Mouse (Mus musculus) fibroblast of lung, adult 2 months (primary cell): ENCODE measurements at regions not wholly inside any gene's neighbourhood (a gene's known extent, or its start where the extent isn't known, plus 50 kb on each side); places are given as distances from the start of the nearest gene placed in this dataset.

Experiments used
- DNase-seq: peaks from one replicate; pipeline ENCODE4 v3.0.0-alpha.2; 2011; ENCODE audit warnings: low read depth

DNA sequence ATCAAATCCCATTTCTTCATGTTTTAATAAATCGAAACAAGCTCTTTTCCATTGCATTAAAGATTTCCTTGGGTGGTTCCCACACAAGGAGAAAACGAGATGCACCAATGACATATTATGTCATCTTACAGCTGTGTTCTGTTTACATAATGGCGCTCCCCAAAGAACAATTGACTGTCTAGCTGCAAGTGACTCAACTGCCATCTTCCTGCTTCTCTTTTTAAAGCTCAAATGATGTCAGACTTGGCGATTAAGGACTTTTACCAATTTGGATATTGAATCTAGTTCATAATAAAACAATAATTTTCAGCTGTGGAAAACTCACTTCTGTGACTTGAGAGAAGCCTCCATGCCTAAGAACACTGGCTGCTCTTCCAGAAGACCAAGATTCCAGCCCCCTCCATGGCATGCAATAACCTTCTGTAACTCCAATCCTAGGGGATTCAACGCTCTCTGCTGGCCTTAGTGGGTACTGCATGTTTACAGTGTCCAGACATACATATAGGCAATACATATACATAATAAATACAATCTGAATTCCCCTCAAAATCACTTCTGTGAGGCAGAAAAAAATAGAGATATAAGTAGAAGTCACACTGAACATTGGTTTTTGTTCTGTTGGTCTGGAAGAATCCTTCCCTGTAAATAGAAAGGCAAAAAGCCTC is 318.7 kb downstream of the Rnd3 start:
- DNase-seq: no peak

- DNase-seq: no peak
Measured at GRCm38 (mm10) chr2:50827097-50827496, 321.8 kb downstream of the Rnd3 start.

DNA sequence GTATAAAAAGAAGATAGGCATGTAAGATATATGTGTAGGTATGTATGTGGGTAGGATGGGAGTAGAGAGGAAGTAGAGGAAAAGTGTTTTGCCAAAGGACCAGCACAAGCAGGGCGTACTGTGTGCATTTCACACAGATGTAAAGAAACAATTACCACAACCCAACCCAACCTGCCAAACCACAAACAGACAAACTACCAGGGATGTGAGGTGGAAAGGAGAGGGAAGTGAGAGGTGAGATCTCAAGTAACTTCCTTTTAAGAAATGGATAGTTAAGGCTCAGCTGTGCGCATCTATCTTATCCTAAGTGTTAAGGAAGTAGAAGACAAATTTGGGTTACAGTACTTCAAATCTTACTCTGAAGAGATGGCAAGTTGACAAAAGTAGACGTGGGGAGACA is 322.4 kb downstream of the Rnd3 start:
- no peak for DNase-seq

GRCm38 (mm10) chr2:50825626-50826025 is 323.3 kb downstream of the Rnd3 start:
- no peak for DNase-seq

GRCm38 (mm10) chr2:50824782-50825181 is 324.1 kb downstream of the Rnd3 start:
- no peak for DNase-seq

- no peak for DNase-seq
Measured at GRCm38 (mm10) chr2:50822738-50823137, 326.2 kb downstream of the Rnd3 start.

DNA sequence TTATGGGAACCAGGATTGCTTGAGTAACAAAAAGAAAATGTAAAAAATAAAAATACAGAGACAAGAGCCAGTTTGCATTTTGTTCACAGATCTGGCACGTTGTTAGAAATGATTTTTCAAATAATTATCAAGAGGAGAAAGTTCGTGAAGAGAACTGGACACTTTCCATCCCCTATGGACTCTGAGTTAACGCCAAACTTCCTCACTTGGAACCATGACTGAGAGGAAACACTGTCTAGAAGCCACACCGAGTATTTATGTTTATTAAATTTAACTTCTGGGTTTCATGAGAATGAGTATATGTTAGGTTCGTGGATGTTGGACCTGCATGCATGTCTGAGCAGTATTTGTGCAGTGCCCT is 329.6 kb downstream of the Rnd3 start:
- no peak for DNase-seq

GRCm38 (mm10) chr2:50818557-50819304 is 330.2 kb downstream of the Rnd3 start:
- no peak for DNase-seq

- DNase-seq: no peak
Measured at GRCm38 (mm10) chr2:50816364-50816763, 332.5 kb downstream of the Rnd3 start.

- no peak for DNase-seq
Measured at GRCm38 (mm10) chr2:50815541-50815940, 333.4 kb downstream of the Rnd3 start.

DNA sequence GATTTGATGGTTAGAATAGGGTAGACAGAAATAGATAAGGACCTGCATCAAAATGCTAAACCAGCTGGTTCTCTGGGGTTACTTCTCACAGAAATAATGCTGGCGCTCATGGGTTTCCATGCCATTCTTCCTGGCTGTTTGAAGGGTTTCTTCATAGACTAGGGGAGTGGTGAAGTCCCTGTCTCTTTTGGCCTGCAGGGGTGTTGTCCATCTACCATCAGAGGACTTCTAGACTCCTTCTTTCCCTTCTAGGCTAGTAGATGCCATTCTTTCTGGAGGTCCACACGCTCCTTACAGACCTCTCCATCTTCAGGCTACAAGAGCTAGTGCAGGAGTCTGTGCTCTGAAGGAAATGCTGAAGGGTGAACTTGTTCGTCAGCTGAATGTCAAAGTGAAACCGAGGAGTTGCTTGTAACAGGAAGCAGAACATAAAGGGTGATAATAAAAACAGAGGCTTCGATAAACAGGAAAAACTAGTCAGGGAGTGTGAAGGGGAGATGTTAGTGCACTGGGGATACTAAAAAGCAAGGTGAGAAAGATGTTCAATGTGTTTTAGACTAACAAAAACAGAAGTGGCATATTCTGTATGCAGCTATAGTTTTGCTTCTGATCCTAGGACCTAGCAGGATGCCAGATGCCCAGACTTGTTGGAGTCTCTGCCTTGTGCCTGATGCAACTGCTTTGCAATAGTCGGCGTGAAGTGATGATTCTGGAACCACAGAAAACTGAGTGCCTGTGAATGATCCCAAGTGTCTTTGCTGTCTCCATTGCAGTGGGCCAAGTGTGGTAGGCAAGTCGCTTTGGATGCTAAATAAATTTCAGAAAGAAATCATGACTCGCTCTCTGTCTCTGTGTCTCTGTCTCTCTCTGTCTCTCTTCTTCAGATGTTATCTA is 335.1 kb downstream of the Rnd3 start:
- DNase-seq: no peak

GRCm38 (mm10) chr2:50812296-50812695 is 336.6 kb downstream of the Rnd3 start:
- DNase-seq: no peak

GRCm38 (mm10) chr2:50810336-50811066 is 338.4 kb downstream of the Rnd3 start:
- DNase-seq: no peak

DNA sequence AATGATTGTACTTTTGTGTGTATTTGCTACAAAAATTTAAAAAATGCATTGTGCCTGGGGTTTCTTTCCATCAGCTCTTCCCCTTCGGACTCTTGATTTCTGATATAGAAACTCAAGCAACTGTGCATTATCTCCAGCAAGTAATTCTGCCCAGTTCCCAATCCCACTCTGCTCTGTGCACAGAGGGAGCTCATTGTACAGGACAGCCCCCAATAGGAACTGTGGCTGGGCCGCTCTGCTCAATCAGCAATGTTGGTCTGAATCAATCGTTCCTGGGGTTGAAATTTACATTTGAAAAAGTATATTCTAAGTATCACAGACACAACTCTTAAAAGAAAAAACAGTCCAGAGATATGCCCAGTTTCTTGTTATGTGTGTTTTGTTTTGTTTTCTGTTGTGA is 339.1 kb downstream of the Rnd3 start:
- DNase-seq: no peak

GRCm38 (mm10) chr2:50807162-50807960 is 341.6 kb downstream of the Rnd3 start:
- DNase-seq: no peak

DNA sequence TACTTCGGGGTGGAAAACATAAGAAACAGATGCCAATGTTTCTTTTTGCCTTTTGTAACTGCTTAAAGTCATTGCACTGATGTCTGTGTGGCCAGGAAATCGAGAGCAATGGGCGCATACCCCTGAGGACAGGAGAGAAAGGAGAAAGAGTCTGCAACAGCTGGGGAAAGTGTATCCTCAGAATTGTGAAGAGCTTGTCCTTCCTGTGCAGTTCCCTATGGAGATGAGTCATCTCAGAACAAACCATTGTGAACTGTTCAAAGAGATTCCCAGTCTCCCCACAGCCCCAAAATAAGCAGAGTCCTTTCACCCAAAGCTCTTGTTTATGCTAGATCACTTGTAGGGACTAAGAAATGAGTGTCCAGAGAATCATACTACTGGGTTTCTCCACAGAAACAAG is 343.3 kb downstream of the Rnd3 start:
- DNase-seq: no peak

DNA sequence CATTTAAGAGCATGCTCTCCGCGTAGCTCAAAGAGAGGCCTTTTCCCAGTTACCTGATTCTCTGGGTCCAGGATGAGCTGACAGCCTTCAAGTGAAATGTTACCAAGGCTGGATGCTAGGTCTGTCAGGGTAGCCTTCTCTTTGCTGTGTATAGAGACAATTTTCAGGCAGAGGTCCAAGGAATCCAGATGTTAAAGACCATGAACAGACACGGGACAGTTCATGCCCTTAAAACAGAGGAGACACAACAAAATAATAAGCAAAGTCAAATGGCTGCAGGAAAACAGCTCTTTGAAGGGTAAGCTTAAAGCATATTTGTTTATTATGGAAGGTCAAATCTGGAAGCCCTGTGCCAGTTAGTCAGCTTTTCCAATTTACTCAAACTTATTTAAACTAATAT is 352.8 kb downstream of the Rnd3 start:
- DNase-seq: no peak

DNA sequence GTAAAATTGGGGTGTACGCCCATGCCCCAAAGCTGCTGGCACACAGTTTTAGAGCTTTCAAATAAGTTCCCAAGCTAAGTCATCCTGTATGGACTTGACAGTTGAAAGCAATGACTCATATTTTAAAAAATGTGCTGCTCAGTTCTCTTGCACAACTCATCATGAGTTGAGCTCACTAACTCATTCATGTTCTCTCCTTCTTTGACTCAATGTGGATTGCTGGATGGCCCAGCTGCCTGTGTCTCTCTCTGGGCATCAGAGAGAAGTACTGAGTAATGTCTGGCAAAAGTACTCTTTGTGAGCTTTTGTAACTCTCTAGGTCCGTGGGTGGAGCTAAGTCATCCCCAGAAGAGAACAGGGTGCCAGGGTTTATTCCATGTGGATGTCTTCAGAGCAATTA is 355.3 kb downstream of the Rnd3 start:
- DNase-seq: peak; percentile 70

DNA sequence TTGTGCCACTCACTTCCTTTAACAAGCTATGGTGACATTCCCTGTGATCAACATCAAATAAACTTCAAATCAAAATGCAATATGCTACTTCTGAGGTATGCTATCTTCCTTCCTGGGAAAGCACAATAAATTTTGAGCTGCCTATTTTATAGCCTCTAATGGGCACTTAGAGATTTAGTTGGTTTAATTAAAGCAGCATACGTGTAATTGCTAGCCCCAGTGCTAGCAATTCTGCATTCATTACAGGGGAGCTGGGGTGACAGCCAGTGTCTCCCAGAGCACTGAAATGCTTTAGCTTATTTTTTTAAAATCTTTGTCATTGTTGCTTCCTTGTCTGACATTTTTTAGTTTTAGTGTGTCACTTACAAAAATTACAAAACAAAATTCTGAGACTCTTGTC is 355.8 kb downstream of the Rnd3 start:
- DNase-seq: no peak

DNA sequence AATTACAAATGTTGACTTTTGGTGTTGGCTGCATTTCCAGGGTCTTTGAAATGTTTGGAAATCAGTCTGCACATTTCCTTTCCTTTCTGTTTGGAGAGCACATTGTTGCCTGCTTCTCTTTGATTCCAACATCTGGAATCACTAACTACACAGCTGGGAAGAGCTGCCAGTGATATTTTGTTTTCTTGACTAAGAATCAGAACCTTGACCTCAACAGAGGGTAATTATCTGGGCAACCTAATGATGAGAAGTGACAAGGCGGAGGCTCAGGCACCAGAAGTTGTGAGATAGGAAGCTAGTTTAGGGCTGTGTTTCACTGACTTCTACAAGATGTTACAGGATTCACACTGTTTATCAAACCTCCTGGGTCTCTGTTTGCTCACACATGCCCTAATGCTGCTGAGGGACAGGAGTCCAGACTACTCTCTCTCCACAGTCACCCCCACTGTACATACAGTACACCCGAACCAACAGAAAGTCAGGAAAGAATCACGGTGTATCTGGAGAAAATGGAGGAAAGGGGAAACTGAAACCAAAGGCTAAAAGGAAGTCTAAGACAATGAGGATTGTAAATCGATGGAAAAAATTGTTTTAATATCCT is 359.8 kb downstream of the Rnd3 start:
- no peak for DNase-seq

- DNase-seq: no peak
Measured at GRCm38 (mm10) chr2:50772101-50772500, 376.8 kb downstream of the Rnd3 start.
